Mouse (Mus musculus): ENCODE results near the gene Clec10a. TPM values are rescaled to one million over a fixed set of nuclear protein-coding genes. Genes with fewer than 3 reads are reported as not detected.
"Not testable (repeated sequence)": the region's sequence is repeated elsewhere in the genome, so short reads cannot be mapped to it uniquely, and the experiment has no call there.

The Clec10a gene
- total RNA-seq (2021), result 1 to 10 TPM; 3.3 to 5.3 TPM
- long read RNA-seq, experiment 1, result 0 reads
- long read RNA-seq, experiment 2, result 0 reads

DNA sequence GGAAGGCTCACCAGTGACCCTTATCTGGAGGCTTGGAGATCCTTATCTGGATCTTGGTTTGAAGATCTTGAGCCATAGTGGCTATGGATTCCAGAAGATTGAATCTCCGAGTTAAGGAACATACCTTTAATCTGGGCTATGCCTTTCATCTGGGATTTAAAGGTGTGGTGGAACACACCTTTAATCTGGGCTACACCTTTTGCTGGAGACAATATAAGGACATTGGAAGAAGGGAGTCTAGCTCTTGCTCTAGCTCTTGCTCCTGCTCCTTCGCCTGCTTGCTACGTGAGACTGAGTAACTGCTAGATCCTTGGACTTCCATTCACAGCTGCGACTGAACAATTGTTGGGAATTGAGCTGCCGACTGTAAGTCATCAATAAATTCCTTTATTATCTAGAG, at the start of gene Clec10a:
TSS of gene Clec10a (plus strand) at position 301 of the 400 bp plus-strand sequence.
- intact Hi-C loops (cut with DNase I); DNase-seq (ENCODE audit: low spot score in 2 of 2): not testable (repeated sequence)

DNA sequence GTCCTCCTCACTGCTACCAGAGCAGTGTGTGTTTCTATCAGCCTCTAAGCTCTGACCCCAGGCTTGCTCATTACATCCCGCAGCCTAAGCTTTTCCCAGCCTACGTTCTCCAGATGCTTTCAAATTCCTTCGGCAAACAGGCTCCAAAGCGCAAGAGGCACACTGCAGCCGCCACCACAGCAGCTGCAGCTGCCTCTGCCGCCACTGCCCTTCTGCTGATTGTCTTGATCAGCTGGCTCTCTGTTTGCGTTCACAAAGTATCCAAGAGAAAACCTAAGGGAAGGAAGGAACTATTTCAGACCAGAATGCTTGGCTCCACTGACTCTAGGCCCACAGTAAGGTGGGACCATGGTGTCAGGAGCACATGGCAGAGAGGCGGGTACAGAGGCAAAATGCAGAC, 48.9 kb upstream of the Clec10a start:
- no peak for DNase-seq (ENCODE audit: low spot score in 2 of 2)
- intact Hi-C loops (cut with DNase I), result no loop called here

DNA sequence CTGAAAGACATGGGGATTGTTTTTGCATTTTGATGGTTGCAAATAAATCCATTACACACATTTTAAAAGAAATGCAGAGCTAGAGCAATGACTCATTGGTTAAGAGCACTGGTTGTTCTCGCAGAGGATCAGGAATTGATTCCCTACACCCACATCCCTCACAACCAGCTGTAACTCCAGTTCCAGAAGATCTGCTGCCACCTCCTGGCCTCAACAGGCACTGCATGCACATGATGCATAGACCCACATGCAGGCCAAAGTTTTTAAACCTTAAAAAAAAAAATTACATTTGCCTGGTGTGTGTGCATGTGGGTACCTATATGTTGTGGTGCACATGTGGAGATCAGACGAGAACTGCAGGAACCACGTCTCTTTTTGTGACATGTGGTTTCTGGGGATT, 45.9 kb upstream of the Clec10a start:
- intact Hi-C loops (cut with DNase I), result loop anchor here (5.0 kb wide), 1 partner anchor 43 kb away; no protein-coding TSS in a partner anchor
- DNase-seq (ENCODE audit: low spot score in 2 of 2), result peak; percentile 16 to 17

- intact Hi-C loops (cut with DNase I), result loop anchor here (5.0 kb wide), 1 partner anchor 47 kb away; no protein-coding TSS in a partner anchor
- DNase-seq (ENCODE audit: low spot score in 2 of 2), result no peak
Measured at GRCm38 (mm10) chr11:70114562-70114961, 41.4 kb upstream of the Clec10a start.

- DNase-seq (ENCODE audit: low spot score in 2 of 2), result no peak
- intact Hi-C loops (cut with DNase I), result no loop called here
Measured at GRCm38 (mm10) chr11:70115901-70116300, 40.1 kb upstream of the Clec10a start.

DNA sequence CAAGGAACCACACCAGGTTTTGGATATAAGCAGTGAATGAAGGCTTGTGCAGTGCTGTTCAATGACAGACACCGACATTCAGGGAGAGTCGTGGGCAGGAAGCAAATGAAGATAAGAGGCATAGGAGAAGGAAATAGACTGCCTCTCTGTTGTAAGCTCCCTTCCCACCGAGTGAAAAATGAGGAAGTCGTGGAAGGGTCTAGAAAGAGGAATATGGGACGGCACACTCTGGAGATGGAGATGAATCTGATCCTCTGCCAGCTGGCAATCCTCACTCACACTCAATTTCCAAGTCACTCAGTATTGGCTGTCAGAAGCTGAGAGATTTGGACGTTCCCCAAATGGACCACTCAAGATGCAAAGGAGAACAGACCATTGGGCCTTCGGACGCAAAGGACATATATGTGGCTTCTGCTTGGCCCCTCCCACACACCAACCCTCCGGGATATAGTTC, 26.0 kb upstream of the Clec10a start, which contains the start of gene Mgl2:
TSS of gene Mgl2 (plus strand) at position 404 of the 454 bp plus-strand sequence.
- intact Hi-C loops (cut with DNase I), result no loop called here
- DNase-seq (ENCODE audit: low spot score in 2 of 2), result no peak

- DNase-seq (ENCODE audit: low spot score in 2 of 2), result not testable (repeated sequence)
- intact Hi-C loops (cut with DNase I), result loop anchor here (5.0 kb wide), 1 partner anchor 38 kb away; no protein-coding TSS in a partner anchor
Measured at GRCm38 (mm10) chr11:70135001-70135400, 21.0 kb upstream of the Clec10a start.

DNA sequence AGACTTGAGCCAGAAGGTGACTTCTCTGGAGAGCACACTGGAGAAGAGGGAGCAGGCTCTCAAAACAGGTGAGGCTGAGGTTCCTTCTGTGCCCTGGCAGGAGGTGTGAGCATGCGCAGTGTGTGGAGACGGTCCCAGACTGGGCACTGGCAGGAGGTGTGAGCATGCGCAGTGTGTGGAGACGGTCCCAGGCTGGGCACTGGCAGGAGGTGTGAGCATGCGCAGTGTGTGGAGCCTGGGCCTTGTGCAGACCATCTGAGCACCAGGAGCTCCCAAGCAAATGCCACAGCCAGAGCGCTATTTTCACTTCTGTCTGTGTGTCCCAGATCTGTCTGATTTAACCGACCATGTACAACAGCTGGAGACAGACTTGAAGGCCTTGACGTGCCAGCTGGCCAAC, 20.1 kb upstream of the Clec10a start:
- DNase-seq (ENCODE audit: low spot score in 2 of 2), result not testable (repeated sequence)
- intact Hi-C loops (cut with DNase I), result loop anchor here (5.0 kb wide), 1 partner anchor 39 kb away; no protein-coding TSS in a partner anchor

DNA sequence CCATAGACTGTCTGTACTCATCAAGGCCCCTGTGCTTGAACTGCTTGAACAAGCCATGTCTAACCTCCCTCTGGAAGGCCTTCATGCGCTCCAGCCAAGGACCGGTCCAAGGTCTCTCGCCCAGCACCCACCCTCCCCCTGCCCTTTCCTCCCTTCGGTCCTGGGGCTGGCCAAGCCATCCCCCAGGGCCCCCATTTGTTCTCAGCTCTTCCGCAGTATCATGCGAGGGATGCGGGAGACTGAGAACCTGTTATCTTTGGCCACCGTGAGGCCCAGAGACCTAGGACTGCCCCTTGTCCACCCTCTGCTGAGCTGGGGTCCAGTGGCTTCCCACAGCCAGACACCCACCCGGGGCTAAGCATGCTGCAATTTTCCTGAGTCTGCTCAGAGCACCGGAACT, 16.8 kb upstream of the Clec10a start:
- no peak for DNase-seq (ENCODE audit: low spot score in 2 of 2)
- intact Hi-C loops (cut with DNase I), result loop anchor here (5.0 kb wide), 1 partner anchor 42 kb away; no protein-coding TSS in a partner anchor

- peak in 1 of 2 experiments; percentile 14 for DNase-seq (ENCODE audit: low spot score in 2 of 2)
- intact Hi-C loops (cut with DNase I), result no loop called here
Measured at GRCm38 (mm10) chr11:70151072-70151471, 4.9 kb upstream of the Clec10a start.

- intact Hi-C loops (cut with DNase I), result no loop called here
Measured at GRCm38 (mm10) chr11:70162336-70162735, 6.3 kb downstream of the Clec10a start.

DNA sequence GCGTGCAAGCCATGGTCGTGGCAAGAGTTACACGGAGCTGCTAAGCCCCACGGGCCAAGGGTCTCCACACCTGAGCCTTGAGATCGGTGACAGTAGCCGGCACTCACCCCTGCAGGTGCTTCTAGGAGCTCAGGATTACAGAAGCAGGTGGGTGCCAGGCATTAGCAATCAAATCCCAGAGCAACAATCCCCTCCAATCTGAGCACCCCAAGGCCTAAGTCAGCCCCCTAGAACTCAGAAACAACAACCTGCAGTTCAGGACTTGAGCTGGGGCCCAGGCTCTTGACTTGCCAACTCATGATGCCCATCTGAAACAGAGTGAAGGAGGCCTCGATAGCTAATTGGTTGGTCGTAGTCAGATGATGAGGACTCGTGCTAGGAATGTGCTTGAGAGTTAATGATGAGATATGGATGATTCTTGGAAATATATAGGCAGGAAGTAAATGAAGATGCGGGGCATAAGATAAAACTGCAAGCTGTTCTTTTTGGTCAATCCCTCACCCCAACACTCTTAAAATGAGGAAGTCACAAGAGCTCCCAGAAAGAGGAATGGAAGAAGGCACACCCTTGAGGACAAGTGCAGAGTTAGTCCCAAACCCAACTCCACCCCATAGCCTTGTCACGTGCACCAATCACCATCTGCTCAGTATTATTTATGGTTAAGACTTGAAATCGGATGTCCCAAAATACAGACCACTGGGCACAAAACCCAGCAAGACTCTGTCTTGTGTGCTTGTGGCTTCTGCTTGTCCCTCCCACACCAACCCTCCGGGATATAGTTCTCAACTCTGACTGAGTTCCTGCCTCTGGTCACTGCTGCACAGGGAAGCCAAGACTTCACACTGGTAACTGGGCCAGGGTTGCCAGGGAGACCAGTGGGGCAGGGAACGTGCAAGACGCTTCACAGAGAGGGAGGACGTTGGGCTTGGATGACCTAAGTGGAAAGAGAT, 10.2 kb downstream of the Clec10a start:
- DNase-seq (ENCODE audit: low spot score in 2 of 2), result no peak
- intact Hi-C loops (cut with DNase I), result no loop called here

More at GRCm38 (mm10) chr11:70162336-70162735, 6.3 kb downstream of the Clec10a start:
- DNase-seq (ENCODE audit: low spot score in 2 of 2), result no peak

DNA sequence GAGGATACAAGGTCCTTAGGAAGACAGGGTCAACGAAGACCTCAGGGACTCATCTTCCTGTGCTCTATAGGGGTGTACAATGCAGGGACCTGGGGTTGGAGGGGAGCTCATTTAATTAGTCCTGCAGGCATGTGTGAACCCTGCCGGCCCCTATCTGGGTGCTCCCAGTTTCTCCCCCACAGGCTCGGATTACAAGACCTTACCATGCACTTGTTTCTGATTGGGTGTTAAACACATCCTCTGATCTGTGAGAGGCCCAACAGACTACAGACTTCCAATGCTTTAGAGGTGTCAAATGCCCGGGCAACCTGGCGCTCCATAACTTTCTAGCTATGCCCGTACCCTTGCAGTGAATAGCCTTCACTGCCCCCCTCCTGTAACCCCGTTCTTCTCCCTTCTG, 12.1 kb downstream of the Clec10a start:
- DNase-seq (ENCODE audit: low spot score in 2 of 2), result no peak

GRCm38 (mm10) chr11:70169471-70169870, 13.5 kb downstream of the Clec10a start:
- intact Hi-C loops (cut with DNase I); DNase-seq (ENCODE audit: low spot score in 2 of 2): not testable (repeated sequence)

More for the DNA sequence above, 12.1 kb downstream of the Clec10a start:
- intact Hi-C loops (cut with DNase I), result no loop called here

GRCm38 (mm10) chr11:70170291-70170690, 14.3 kb downstream of the Clec10a start:
- no peak for DNase-seq (ENCODE audit: low spot score in 2 of 2)
- intact Hi-C loops (cut with DNase I), result no loop called here

- intact Hi-C loops (cut with DNase I), result no loop called here
- DNase-seq (ENCODE audit: low spot score in 2 of 2), result no peak
Measured at GRCm38 (mm10) chr11:70171181-70171580, 15.2 kb downstream of the Clec10a start.

GRCm38 (mm10) chr11:70171847-70172246, 15.8 kb downstream of the Clec10a start:
- DNase-seq (ENCODE audit: low spot score in 2 of 2), result peak in 1 of 2 experiments; percentile 14
- intact Hi-C loops (cut with DNase I), result no loop called here

GRCm38 (mm10) chr11:70172298-70172697, 16.3 kb downstream of the Clec10a start:
- intact Hi-C loops (cut with DNase I), result no loop called here
- no peak for DNase-seq (ENCODE audit: low spot score in 2 of 2)

GRCm38 (mm10) chr11:70174491-70174890, 18.5 kb downstream of the Clec10a start:
- intact Hi-C loops (cut with DNase I), result no loop called here
- DNase-seq (ENCODE audit: low spot score in 2 of 2), result no peak

DNA sequence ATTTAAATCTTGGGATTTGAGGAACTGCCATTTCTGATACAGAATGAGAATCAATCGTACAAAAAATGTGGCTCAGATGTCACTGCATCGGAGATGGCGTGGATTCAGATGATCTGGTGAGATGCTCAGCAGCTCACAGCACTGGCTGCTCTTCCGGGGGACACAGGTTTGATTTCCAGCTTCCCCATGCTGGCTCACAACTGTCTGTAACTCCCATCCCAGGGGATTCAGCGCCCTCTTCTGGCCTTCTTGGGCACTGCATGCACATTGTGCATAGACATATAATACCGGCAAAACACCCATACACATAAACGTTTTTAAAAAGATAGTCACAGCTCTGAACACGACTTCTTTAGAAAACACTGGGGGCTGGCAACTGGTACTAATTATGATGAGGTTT, 21.6 kb downstream of the Clec10a start:
- no peak for DNase-seq (ENCODE audit: low spot score in 2 of 2)
- intact Hi-C loops (cut with DNase I), result loop anchor here (2.0 kb wide), 1 partner anchor 103 kb away; no protein-coding TSS in a partner anchor

Measured in left cerebral cortex, postnatal 14 days (tissue).